ENCODE assay signal across 7 mouse cellular contexts in genomic region chr4:102570766-102571411, GRCm38 (mm10).
DNase-seq lines count a peak whose midpoint lies in the region; ATAC-seq and TF ChIP-seq lines count a peak whose summit lies in the region.

No protein-coding gene starts in this region.

- DNase-seq in urinary bladder, postnatal 25 days (ENCODE audit: low spot score): peak; percentile 31
- no peak for DNase-seq in urinary bladder, postnatal 36 days (ENCODE audit: low spot score in 2 of 2)
- DNase-seq in kidney, postnatal 10 days: peak; percentile 59
- no peak for DNase-seq in midbrain, postnatal 0 days (ENCODE audit: low spot score)
- no peak for DNase-seq in left cerebral cortex, postnatal 25 days (ENCODE audit: low spot score in 2 of 2)
- DNase-seq in urinary bladder, postnatal 14 days (ENCODE audit: low spot score): no peak

- intact Hi-C loops in left cerebral cortex, postnatal 25 days (cut with DNase I): loop anchor here (1.0 kb wide), 1 partner anchor 60 kb away; no protein-coding TSS in a partner anchor

- no peaks in the 10 kb centered on the region for H3K36me3 ChIP-seq in midbrain, postnatal 0 days (ENCODE audit: insufficient read depth, low read length)

- TF ChIP-seq CTCF in embryonic fibroblast, embryonic 13.5 days (IDR thresholded peaks at IDR 0.05; ENCODE audit: borderline replicate concordance, insufficient read depth, low read length): no peak
- no peak for TF ChIP-seq CTCF in midbrain, postnatal 0 days (IDR thresholded peaks at IDR 0.05)

- peak overlapping the region; percentile 83 for H3K27ac ChIP-seq in embryonic fibroblast, embryonic 13.5 days (ENCODE audit: insufficient read depth, low read length)
- H3K27ac ChIP-seq in midbrain, postnatal 0 days (ENCODE audit: low read depth, low read length): peak overlapping the region; percentile 59

- TF ChIP-seq POLR2A in embryonic fibroblast, embryonic 13.5 days (IDR thresholded peaks at IDR 0.05; ENCODE audit: low read depth, low read length): peak; percentile 34; the same call in 1 of the 2 replicates

- peak overlapping the region; percentile 72 for H3K4me3 ChIP-seq in embryonic fibroblast, embryonic 13.5 days (ENCODE audit: insufficient read depth, low read length)
- H3K4me3 ChIP-seq in midbrain, postnatal 0 days (ENCODE audit: low read depth, low read length): peak overlapping the region; percentile 42

- H3K27me3 ChIP-seq in midbrain, postnatal 0 days (ENCODE audit: insufficient read depth, low read length): no peaks in the 10 kb centered on the region

- H3K4me1 ChIP-seq in embryonic fibroblast, embryonic 13.5 days (ENCODE audit: control insufficient read depth, insufficient read depth, low read length): peaks cover 8% of the 10 kb centered on the region
- peaks cover 22% of the 10 kb centered on the region; the same call in 1 of the 2 replicates for H3K4me1 ChIP-seq in midbrain, postnatal 0 days (ENCODE audit: insufficient read depth, low read length)

- WGBS in midbrain, postnatal 0 days: 9% methylated on average over 20 of the region's 20 CpGs

- H3K9ac ChIP-seq in midbrain, postnatal 0 days (replicated peaks; ENCODE audit: low read length, poor library complexity, severe bottlenecking): peak overlapping the region; percentile 50; the same call in 1 of the 2 replicates

- peak overlapping the region; percentile 77 for H3K4me2 ChIP-seq in midbrain, postnatal 0 days (ENCODE audit: low read depth, low read length, poor library complexity, severe bottlenecking)

- ATAC-seq in midbrain, postnatal 0 days (ENCODE audit: low FRiP score): no peak

- no peaks in the 10 kb centered on the region for H3K9me3 ChIP-seq in midbrain, postnatal 0 days (ENCODE audit: low read length)

Comparison
In these comparisons a context has a peak if more than half of its experiments do, and no peak if none do; other contexts are left out.
1. DNase-seq: peak in urinary bladder, postnatal 25 days (single experiment) and kidney, postnatal 10 days (single experiment); none in urinary bladder, postnatal 36 days (0 of 2), midbrain, postnatal 0 days (single experiment), left cerebral cortex, postnatal 25 days (0 of 2) and urinary bladder, postnatal 14 days (single experiment).